Mouse (Mus musculus): ENCODE data around the gene Mon1a.

GRCm38 (mm10) chr9:107872350-107873098 lies 15.4 kb upstream of the Mon1a start:
- TF ChIP-seq CTCF (IDR thresholded peaks at IDR 0.05; ENCODE audit: borderline replicate concordance, control insufficient read depth, extremely low read depth, insufficient read depth, low read length, poor library complexity) (peak; percentile 68), POLR2A (IDR thresholded peaks at IDR 0.05; ENCODE audit: control insufficient read depth, extremely low read depth, insufficient read depth, low read length, poor library complexity) (peak; percentile 90)
